Mouse (Mus musculus) thymus, postnatal 10 days (tissue): ENCODE data around the gene Olfr177.

Experiments
- DNase-seq, 2 experiments: peaks; one replicate each; pipeline ENCODE4 v3.0.0; 2021; ENCODE audit warnings: low spot score in 2 of 2

Olfr177 gene

DNA sequence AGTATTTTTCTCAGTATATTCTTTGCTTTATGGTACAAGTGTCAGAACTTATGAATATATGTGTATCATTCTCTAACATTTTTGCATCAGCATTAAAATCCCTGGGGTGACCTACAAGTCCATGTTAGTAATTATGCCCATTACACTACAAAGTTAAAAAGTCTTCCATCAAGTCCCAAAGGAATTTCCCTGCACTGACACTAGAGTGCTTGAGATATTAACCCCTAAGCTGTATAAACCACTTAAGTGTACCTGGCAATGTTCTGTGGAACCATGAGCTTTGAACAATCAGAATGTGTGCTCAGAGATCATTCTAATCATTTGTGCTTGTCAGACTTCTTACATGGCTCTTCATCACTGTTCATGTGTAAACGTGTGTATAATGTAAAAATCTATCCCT is at the start of gene Olfr177:
Gene Olfr177 (minus strand): TSS at position 101 of the 400 bp plus-strand sequence.
- DNase-seq, result no peak

- no peak for DNase-seq
These were observed 17.4 kb upstream of the Olfr177 start, which contains the start of gene Olfr178 for GRCm38 (mm10) chr16:58891963-58892362. TSS of gene Olfr178 (minus strand) at chr16:58892063.

DNA sequence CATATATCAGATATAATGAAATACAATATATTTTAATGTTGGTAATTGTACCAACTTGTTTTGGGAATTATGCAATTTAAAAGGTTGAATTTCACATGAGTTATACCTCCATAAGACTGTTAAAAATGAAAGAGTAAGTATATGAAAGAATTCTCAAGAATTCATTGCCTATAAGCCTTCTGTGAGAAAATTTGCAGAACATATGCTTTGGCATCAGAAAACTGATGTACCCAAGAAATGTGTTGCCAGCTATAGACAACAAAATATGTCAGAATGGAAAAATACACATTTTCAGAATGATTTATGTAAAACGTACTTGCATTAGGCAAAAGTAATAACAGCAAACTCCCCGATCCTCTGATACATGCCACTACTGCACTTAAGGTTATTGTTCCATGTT is 9.8 kb upstream of the Olfr177 start:
- DNase-seq, result no peak

DNA sequence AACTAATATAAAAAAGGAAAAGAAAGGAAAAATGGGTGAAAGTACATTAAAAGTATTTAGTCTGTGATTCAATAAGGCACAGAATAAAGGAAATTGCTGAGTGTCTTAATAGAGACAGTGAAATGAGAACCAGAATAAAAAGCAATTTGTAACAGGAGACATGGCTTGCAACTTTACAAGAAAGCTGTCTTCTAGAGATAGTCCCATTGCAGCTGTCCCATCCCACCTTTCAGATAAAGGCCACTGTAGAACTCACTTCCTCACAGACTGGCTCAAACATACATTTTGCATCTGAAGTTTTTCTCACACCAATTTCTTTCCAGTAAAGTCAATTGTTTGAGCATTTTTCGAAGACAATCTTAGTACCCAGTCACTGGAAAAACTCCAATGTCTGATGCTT is 13.1 kb downstream of the Olfr177 start:
- no peak for DNase-seq

DNA sequence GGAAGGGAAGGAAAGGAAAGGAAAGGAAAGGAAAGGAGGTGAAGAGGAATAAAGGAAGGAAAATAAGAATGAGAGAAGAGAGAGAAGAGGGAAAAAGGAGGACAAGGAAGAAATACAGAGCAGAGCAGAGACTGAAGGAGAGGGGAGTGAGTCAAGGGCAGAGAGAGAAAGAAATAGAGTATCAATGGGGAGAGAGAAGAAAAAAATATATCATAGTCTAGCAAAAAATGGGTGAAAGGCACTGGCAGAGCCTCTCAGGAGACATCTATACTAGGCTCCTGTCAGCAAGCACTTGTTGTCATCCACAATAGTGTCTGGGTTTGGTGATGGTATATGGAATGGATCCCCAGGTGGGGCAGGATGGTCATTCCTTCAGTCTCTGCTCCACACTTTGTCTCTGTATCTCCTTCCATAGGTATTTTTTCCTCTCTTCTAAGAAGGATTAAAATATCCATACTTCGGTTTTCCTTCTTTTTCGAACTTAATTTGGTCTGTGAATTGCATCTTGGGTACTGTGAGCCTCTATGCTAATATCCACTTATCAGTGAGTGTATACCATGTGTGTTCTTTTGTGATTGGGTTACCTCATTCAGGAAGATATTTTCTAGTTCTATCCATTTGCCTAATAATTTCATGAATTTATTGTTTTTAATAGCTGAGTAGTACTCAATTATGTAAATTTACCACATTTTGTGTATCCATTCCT is 14.4 kb downstream of the Olfr177 start:
- no peak for DNase-seq

- no peak for DNase-seq
These were observed 47.7 kb downstream of the Olfr177 start, which contains the start of gene Olfr175-ps1 for GRCm38 (mm10) chr16:58826732-58827319. TSS of gene Olfr175-ps1 (minus strand) at chr16:58826782.
